Mouse (Mus musculus): ENCODE data around the gene Ipo11.
"Not testable (repeated sequence)": the region's sequence is repeated elsewhere in the genome, so short reads cannot be mapped to it uniquely, and the experiment has no call there.

Gene Ipo11

GRCm38 (mm10) chr13:106936256-106937137 is at the start of gene Ipo11:
TSS of gene Ipo11 (minus strand) at chr13:106936958.
- peak; percentile 92 to 96 for DNase-seq

GRCm38 (mm10) chr13:106961496-106961895 is 24.7 kb upstream of the Ipo11 start:
- no peak for DNase-seq

- no peak for DNase-seq
Observed at GRCm38 (mm10) chr13:106960557-106960956, 23.8 kb upstream of the Ipo11 start.

- no peak for DNase-seq
Observed at GRCm38 (mm10) chr13:106958286-106958685, 21.5 kb upstream of the Ipo11 start.

GRCm38 (mm10) chr13:106957554-106957953 is 20.8 kb upstream of the Ipo11 start:
- DNase-seq, result no peak

- DNase-seq, result no peak
Observed at GRCm38 (mm10) chr13:106954880-106955279, 18.1 kb upstream of the Ipo11 start.

GRCm38 (mm10) chr13:106947583-106947982 is 10.8 kb upstream of the Ipo11 start:
- no peak for DNase-seq

- DNase-seq, result peak; percentile 94 to 96
Observed at GRCm38 (mm10) chr13:106946594-106947540, 10.1 kb upstream of the Ipo11 start, which contains the start of gene Dimt1. TSS of gene Dimt1 (plus strand) at chr13:106947127.

GRCm38 (mm10) chr13:106945518-106945917 is 8.8 kb upstream of the Ipo11 start:
- DNase-seq, result no peak

GRCm38 (mm10) chr13:106942721-106943120 is 6.0 kb upstream of the Ipo11 start:
- DNase-seq, result no peak

- no peak for DNase-seq
Observed at GRCm38 (mm10) chr13:106941211-106941976, 4.6 kb upstream of the Ipo11 start.

- DNase-seq, result no peak
Observed at GRCm38 (mm10) chr13:106937138-106937472, 347 bp upstream of the Ipo11 start.

GRCm38 (mm10) chr13:106935871-106936255 is 895 bp downstream of the Ipo11 start:
- no peak for DNase-seq

- peak in 1 of 2 experiments; percentile 36 for DNase-seq
Observed at GRCm38 (mm10) chr13:106929201-106929600, 7.6 kb downstream of the Ipo11 start.

GRCm38 (mm10) chr13:106928296-106928695 is 8.5 kb downstream of the Ipo11 start:
- DNase-seq, result no peak

- DNase-seq, result not testable (repeated sequence)
Observed at GRCm38 (mm10) chr13:106925921-106926320, 10.8 kb downstream of the Ipo11 start.

- DNase-seq, result no peak
Observed at GRCm38 (mm10) chr13:106918322-106919050, 18.3 kb downstream of the Ipo11 start.

- DNase-seq, result no peak
Observed at GRCm38 (mm10) chr13:106913125-106913736, 23.5 kb downstream of the Ipo11 start.

GRCm38 (mm10) chr13:106910096-106910495 is 26.7 kb downstream of the Ipo11 start:
- no peak for DNase-seq

GRCm38 (mm10) chr13:106907273-106907672 is 29.5 kb downstream of the Ipo11 start:
- DNase-seq, result peak; percentile 19 to 36

GRCm38 (mm10) chr13:106905154-106905553 is 31.6 kb downstream of the Ipo11 start:
- DNase-seq, result not testable (repeated sequence)
